Mouse (Mus musculus) bone marrow macrophage, adult 2 months (primary cell): Measurements from ENCODE around the gene Fermt3. TPM values are rescaled to one million over a fixed set of nuclear protein-coding genes. Genes with fewer than 3 reads are reported as not detected.
"Not testable (repeated sequence)": the region's sequence is repeated elsewhere in the genome, so short reads cannot be mapped to it uniquely, and the experiment has no call there.

Source experiments
- H3K27ac ChIP-seq: 2 replicates; pipeline ENCODE4 v1.5.1; 2012; ENCODE audit warnings: low read depth, low read length; ENCODE audit not compliant: insufficient read depth
- H3K4me1 ChIP-seq: 2 replicates; pipeline ENCODE4 v1.6.1; 2012; ENCODE audit warnings: low read length; ENCODE audit not compliant: control insufficient read depth, insufficient read depth
- H3K4me3 ChIP-seq: 2 replicates; pipeline ENCODE4 v1.5.1; 2012; ENCODE audit warnings: mild to moderate bottlenecking, low read length, moderate library complexity; ENCODE audit not compliant: insufficient read depth
- CTCF ChIP-seq: IDR thresholded peaks from 2 replicates; pipeline ENCODE4 v1.5.1; 2012; ENCODE audit warnings: low read depth, mild to moderate bottlenecking, low read length, moderate library complexity
- POLR2A ChIP-seq: IDR thresholded peaks from 2 replicates; pipeline ENCODE4 v1.6.1; 2012; ENCODE audit warnings: mild to moderate bottlenecking, low read depth, low read length, borderline replicate concordance
- polyA plus RNA-seq: library from polyadenylated mRNA; stranded (reverse); fragments of >200 nt; gene quantifications from 2 replicates; pipeline ENCODE4 v1.2.4, GENCODE M21; 2012; ENCODE audit not compliant: missing spikeins, insufficient read depth, insufficient read length

Fermt3 gene
- polyA plus RNA-seq, 1 experiment = 190 TPM

- Histone ChIP-seq H3K4me3 (peak within 1 kb of the TSS; percentile 70), H3K4me1 (peaks cover 17% of the 10 kb centered on the region), H3K27ac (peak within 1 kb of the TSS; percentile 12)
- TF ChIP-seq CTCF (no peak), POLR2A (no peak)
Measured at GRCm38 (mm10) chr19:6992011-6992858, 27.0 kb downstream of the Fermt3 start, which contains the start of gene Dnajc4. TSS of gene Dnajc4 (minus strand) at chr19:6992572.

- peaks cover 16% of the 10 kb centered on the region for H3K4me1 ChIP-seq
- not testable (repeated sequence) for H3K4me3 ChIP-seq, H3K27ac ChIP-seq
Measured at GRCm38 (mm10) chr19:6991166-6991565, 28.1 kb downstream of the Fermt3 start.

- H3K27ac ChIP-seq = no peak overlapping the region
- H3K4me3 ChIP-seq = no peak overlapping the region
- TF ChIP-seq CTCF = no peak
- TF ChIP-seq POLR2A = no peak
- peaks cover 20% of the 10 kb centered on the region for H3K4me1 ChIP-seq
Measured at GRCm38 (mm10) chr19:6990712-6991111, 28.6 kb downstream of the Fermt3 start.

- no peak overlapping the region for H3K27ac ChIP-seq
- no peak overlapping the region for H3K4me3 ChIP-seq
- TF ChIP-seq POLR2A (no peak), CTCF (no peak)
- H3K4me1 ChIP-seq = peaks cover 14% of the 10 kb centered on the region
Measured at GRCm38 (mm10) chr19:6989251-6989650, 30.0 kb downstream of the Fermt3 start.

GRCm38 (mm10) chr19:6987904-6988285 lies 31.4 kb downstream of the Fermt3 start:
- no peak for TF ChIP-seq CTCF
- TF ChIP-seq POLR2A = no peak
- H3K4me3 ChIP-seq = peak overlapping the region; percentile 72
- H3K27ac ChIP-seq = peak overlapping the region; percentile 43
- peaks cover 13% of the 10 kb centered on the region for H3K4me1 ChIP-seq

GRCm38 (mm10) chr19:6987061-6987903 lies 32.0 kb downstream of the Fermt3 start, which contains the start of gene Vegfb:
TSS of gene Vegfb (minus strand) at chr19:6987651.
- H3K4me3 ChIP-seq = peak within 1 kb of the TSS; percentile 72
- peaks cover 13% of the 10 kb centered on the region for H3K4me1 ChIP-seq
- TF ChIP-seq CTCF (no peak), POLR2A (no peak)
- peak within 1 kb of the TSS; percentile 47 for H3K27ac ChIP-seq

- TF ChIP-seq POLR2A (no peak), CTCF (no peak)
- Histone ChIP-seq H3K4me1 (peaks cover 18% of the 10 kb centered on the region), H3K27ac (no peak overlapping the region), H3K4me3 (peak overlapping the region; percentile 72)
Measured at GRCm38 (mm10) chr19:6985951-6986708, 33.1 kb downstream of the Fermt3 start.

- Histone ChIP-seq H3K4me1 (peaks cover 18% of the 10 kb centered on the region), H3K27ac (no peak overlapping the region), H3K4me3 (no peak overlapping the region)
- TF ChIP-seq POLR2A (no peak), CTCF (no peak)
Measured at GRCm38 (mm10) chr19:6985300-6985699, 34.0 kb downstream of the Fermt3 start.

- Histone ChIP-seq H3K4me1 (peaks cover 19% of the 10 kb centered on the region), H3K4me3 (no peak overlapping the region), H3K27ac (no peak overlapping the region)
- TF ChIP-seq POLR2A = no peak
- TF ChIP-seq CTCF = no peak
Measured at GRCm38 (mm10) chr19:6983621-6984020, 35.6 kb downstream of the Fermt3 start.

GRCm38 (mm10) chr19:6981465-6981864 lies 37.8 kb downstream of the Fermt3 start:
- TF ChIP-seq POLR2A = no peak
- TF ChIP-seq CTCF = no peak
- Histone ChIP-seq H3K4me3 (0 out of 2 replicates have a peak overlapping the region, but pooled peaks have one; percentile 15), H3K27ac (no peak overlapping the region), H3K4me1 (peaks cover 26% of the 10 kb centered on the region)
